In the genomic region with DNA sequence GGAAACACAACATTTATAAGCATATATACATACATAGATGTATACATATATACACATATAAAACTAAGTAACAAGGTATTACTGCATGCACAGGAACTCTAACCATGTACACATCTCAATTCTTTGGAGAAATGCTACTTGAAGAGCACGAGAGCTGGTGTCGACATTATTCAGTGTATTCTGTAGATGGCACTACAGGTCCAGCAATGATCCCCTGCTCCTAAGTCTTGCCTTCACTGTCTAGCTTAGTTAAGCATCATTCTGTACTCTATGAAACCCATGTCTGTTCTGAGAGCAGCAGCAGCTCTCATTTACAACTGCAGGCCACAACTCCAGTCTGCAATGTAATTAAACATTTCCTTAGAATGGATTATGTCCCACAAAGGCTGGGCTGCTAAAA, we compare ENCODE assay signal across 9 mouse cellular contexts.
DNase-seq lines count a peak whose midpoint lies in the region; ATAC-seq and TF ChIP-seq lines count a peak whose summit lies in the region.
"Had no signal": no experiment of that assay in that cellular context is flagged by ENCODE, and none has a peak within 500 bp of the region (broad histone marks: within the 10 kb centered on the region; RNA-seq: fewer than 3 reads in every experiment).

No protein-coding gene starts in this region.

- H3K27ac ChIP-seq in gastrocnemius, adult 2 months = no peak overlapping the region
- H3K27ac ChIP-seq: liver, embryonic 15.5 days had no signal

- ATAC-seq in inflammation-experienced regulatory T-cells, adult 6 months = no peak

- DNase-seq in gastrocnemius, adult 2 months = no peak
- no peak for DNase-seq in gastrocnemius, postnatal 25 days
- peak; percentile 59 for DNase-seq in 416B (ENCODE audit: low read depth)
- peak; percentile 74 for DNase-seq in cerebellum, adult 9-10 months
- DNase-seq in layer of hippocampus, postnatal 14 days (ENCODE audit: low spot score in 2 of 2) = peak; percentile 22 to 70
- peak; percentile 71 for DNase-seq in right cerebral cortex, postnatal 10 days (ENCODE audit: low spot score in 2 of 2)
- DNase-seq in gastrocnemius, postnatal 4 days (ENCODE audit: low spot score in 2 of 2) = no peak

- TF ChIP-seq CTCF in gastrocnemius, adult 2 months (IDR thresholded peaks at IDR 0.05) = peak; percentile 58

- intact Hi-C loops in gastrocnemius, adult 2 months (cut with DNase I) = no loop called here

- no peak overlapping the region for H3K4me3 ChIP-seq in gastrocnemius, adult 2 months
- H3K4me3 ChIP-seq: liver, embryonic 15.5 days had no signal

Comparison
In these comparisons a context has a peak if more than half of its experiments do, and no peak if none do; other contexts are left out.
1. DNase-seq: peak in 416B (single experiment), cerebellum, adult 9-10 months (single experiment), layer of hippocampus, postnatal 14 days (2 of 2) and right cerebral cortex, postnatal 10 days (2 of 2); none in gastrocnemius, adult 2 months (single experiment), gastrocnemius, postnatal 25 days (single experiment) and gastrocnemius, postnatal 4 days (0 of 2).